Mouse (Mus musculus): Measurements from ENCODE around the gene Hist1h2aa. TPM values are rescaled to one million over a fixed set of nuclear protein-coding genes. Genes with fewer than 3 reads are reported as not detected.

The Hist1h2aa gene
- polyA plus RNA-seq, 1 experiment from 2014 or later, result not detected

DNA sequence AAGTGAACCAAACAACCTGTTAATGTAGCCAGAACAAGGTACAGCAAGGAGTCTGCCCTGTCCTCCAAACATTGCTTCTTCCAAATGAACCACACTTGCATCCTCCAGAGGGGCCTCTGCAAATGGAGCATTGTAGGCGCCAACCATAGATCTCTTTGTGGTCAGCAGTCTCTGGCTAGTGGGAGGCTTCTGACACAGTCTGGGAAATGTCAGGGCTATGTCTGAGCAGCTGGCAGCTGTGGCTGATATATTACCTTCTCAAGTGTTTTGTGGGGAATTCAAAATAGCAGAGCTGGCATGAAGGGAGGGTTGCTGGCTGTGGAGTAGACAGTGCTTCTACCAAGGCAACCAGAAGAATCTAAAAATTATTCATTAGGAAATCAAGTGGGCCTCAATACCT is 18.1 kb upstream of the Hist1h2aa start:
- H3K4me1 ChIP-seq (ENCODE audit: insufficient read depth, low read depth, low read length), result no peaks in the 10 kb centered on the region
- no peaks in the 10 kb centered on the region for H3K27me3 ChIP-seq (replicated peaks; ENCODE audit: insufficient read depth, low read length)
- DNase-seq (ENCODE audit: low spot score) (no peak), ATAC-seq (no peak)
- no peak overlapping the region for H3K4me2 ChIP-seq (replicated peaks; ENCODE audit: low read depth, low read length)
- H3K4me3 ChIP-seq (ENCODE audit: low read depth, low read length), result no peak overlapping the region
- H3K9me3 ChIP-seq (ENCODE audit: low read length), result no peaks in the 10 kb centered on the region
- TF ChIP-seq EP300 (IDR thresholded peaks at IDR 0.05) (no peak), CTCF (IDR thresholded peaks at IDR 0.05) (no peak)
- H3K36me3 ChIP-seq (ENCODE audit: insufficient read depth, low read length), result no peaks in the 10 kb centered on the region
- 93% methylated on average over 1 of the region's 1 CpGs for WGBS
- no peak overlapping the region for H3K27ac ChIP-seq (ENCODE audit: low read length)
- no peak overlapping the region for H3K9ac ChIP-seq (replicated peaks; ENCODE audit: low read depth)

- no peaks in the 10 kb centered on the region for H3K27me3 ChIP-seq (replicated peaks; ENCODE audit: insufficient read depth, low read length)
- H3K36me3 ChIP-seq (ENCODE audit: insufficient read depth, low read length), result no peaks in the 10 kb centered on the region
- TF ChIP-seq EP300 (IDR thresholded peaks at IDR 0.05) (no peak), CTCF (IDR thresholded peaks at IDR 0.05) (no peak)
- no peak overlapping the region for H3K4me3 ChIP-seq (ENCODE audit: low read depth, low read length)
- H3K9ac ChIP-seq (replicated peaks; ENCODE audit: low read depth), result no peak overlapping the region
- H3K4me1 ChIP-seq (ENCODE audit: insufficient read depth, low read depth, low read length), result no peaks in the 10 kb centered on the region
- H3K9me3 ChIP-seq (ENCODE audit: low read length), result no peaks in the 10 kb centered on the region
- no peak overlapping the region for H3K27ac ChIP-seq (ENCODE audit: low read length)
- ATAC-seq, result no peak
- 35% methylated on average over 4 of the region's 4 CpGs for WGBS
- H3K4me2 ChIP-seq (replicated peaks; ENCODE audit: low read depth, low read length), result no peak overlapping the region
- peak; percentile 4 for DNase-seq (ENCODE audit: low spot score)
Observed at GRCm38 (mm10) chr13:23917674-23918073, 16.6 kb upstream of the Hist1h2aa start.

DNA sequence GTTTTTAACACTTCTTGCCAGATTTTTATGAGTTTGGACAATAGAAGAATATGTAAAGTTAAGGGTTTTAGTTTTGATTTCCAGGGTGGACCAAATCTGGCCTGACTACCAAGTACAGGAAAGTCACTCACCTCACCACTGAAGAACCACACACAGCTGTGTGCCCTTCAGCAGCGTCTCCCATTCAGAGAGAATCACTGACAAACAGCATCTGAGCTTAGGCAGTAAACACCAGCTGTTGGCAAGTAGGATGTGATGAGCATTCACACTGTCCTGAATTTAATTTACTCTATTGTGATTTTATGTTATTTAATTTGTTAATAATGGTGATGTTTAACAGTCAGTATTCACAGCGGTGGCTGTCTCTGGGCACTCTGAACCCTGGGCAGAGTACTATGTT is 8.5 kb upstream of the Hist1h2aa start:
- DNase-seq (ENCODE audit: low spot score), result no peak
- 79% methylated on average over 2 of the region's 2 CpGs for WGBS
- no peak overlapping the region for H3K9ac ChIP-seq (replicated peaks; ENCODE audit: low read depth)
- no peak for ATAC-seq
- H3K9me3 ChIP-seq (ENCODE audit: low read length), result no peaks in the 10 kb centered on the region
- TF ChIP-seq CTCF (IDR thresholded peaks at IDR 0.05) (no peak), EP300 (IDR thresholded peaks at IDR 0.05) (no peak)
- H3K36me3 ChIP-seq (ENCODE audit: insufficient read depth, low read length), result no peaks in the 10 kb centered on the region
- H3K4me2 ChIP-seq (replicated peaks; ENCODE audit: low read depth, low read length), result no peak overlapping the region
- H3K27me3 ChIP-seq (replicated peaks; ENCODE audit: insufficient read depth, low read length), result no peaks in the 10 kb centered on the region
- H3K4me1 ChIP-seq (ENCODE audit: insufficient read depth, low read depth, low read length), result no peaks in the 10 kb centered on the region; the same call in 1 of the 2 replicates
- no peak overlapping the region for H3K4me3 ChIP-seq (ENCODE audit: low read depth, low read length)
- no peak overlapping the region for H3K27ac ChIP-seq (ENCODE audit: low read length)

- no peak overlapping the region for H3K4me3 ChIP-seq (ENCODE audit: low read depth, low read length)
- TF ChIP-seq CTCF (IDR thresholded peaks at IDR 0.05), result peak; percentile 25
- peak; percentile 72 for TF ChIP-seq EP300 (IDR thresholded peaks at IDR 0.05)
Observed at GRCm38 (mm10) chr13:23928637-23929036, 5.6 kb upstream of the Hist1h2aa start.

DNA sequence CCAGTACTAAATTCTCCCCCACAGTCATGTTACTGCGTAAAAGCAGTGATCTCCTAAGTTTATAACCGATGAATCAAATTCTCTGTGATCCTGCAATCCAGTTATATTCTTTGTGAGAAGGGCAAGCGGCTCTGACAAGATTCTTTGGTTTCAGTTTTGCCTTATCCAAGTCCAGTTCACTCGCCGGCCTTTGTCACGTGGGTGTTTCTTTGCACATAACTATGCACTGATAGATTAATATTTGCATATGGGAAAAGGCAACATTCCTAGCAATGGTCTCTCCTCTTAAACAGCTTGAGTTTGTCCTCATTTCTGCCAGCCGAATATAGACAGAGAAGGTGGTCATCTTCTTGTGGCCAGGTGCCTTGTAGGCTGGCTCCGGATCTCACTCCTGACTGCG is 3.8 kb upstream of the Hist1h2aa start:
- H3K27ac ChIP-seq (ENCODE audit: low read length), result no peak overlapping the region
- TF ChIP-seq EP300 (IDR thresholded peaks at IDR 0.05) (no peak), CTCF (IDR thresholded peaks at IDR 0.05) (no peak)
- H3K9ac ChIP-seq (replicated peaks; ENCODE audit: low read depth), result no peak overlapping the region
- no peak overlapping the region for H3K4me3 ChIP-seq (ENCODE audit: low read depth, low read length)
- no peaks in the 10 kb centered on the region for H3K9me3 ChIP-seq (ENCODE audit: low read length)
- DNase-seq (ENCODE audit: low spot score), result no peak
- ATAC-seq, result no peak
- WGBS, result 68% methylated on average over 9 of the region's 9 CpGs
- H3K27me3 ChIP-seq (replicated peaks; ENCODE audit: insufficient read depth, low read length), result no peaks in the 10 kb centered on the region
- H3K4me2 ChIP-seq (replicated peaks; ENCODE audit: low read depth, low read length), result peak overlapping the region; percentile 19; the same call in 1 of the 2 replicates
- no peaks in the 10 kb centered on the region for H3K36me3 ChIP-seq (ENCODE audit: insufficient read depth, low read length)
- no peaks in the 10 kb centered on the region; the same call in 1 of the 2 replicates for H3K4me1 ChIP-seq (ENCODE audit: insufficient read depth, low read depth, low read length)

More at GRCm38 (mm10) chr13:23928637-23929036, 5.6 kb upstream of the Hist1h2aa start:
- Histone ChIP-seq H3K9ac (replicated peaks; ENCODE audit: low read depth) (no peak overlapping the region), H3K36me3 (ENCODE audit: insufficient read depth, low read length) (no peaks in the 10 kb centered on the region), H3K4me1 (ENCODE audit: insufficient read depth, low read depth, low read length) (no peaks in the 10 kb centered on the region; the same call in 1 of the 2 replicates), H3K9me3 (ENCODE audit: low read length) (no peaks in the 10 kb centered on the region), H3K4me2 (replicated peaks; ENCODE audit: low read depth, low read length) (peak overlapping the region; percentile 33), H3K27me3 (replicated peaks; ENCODE audit: insufficient read depth, low read length) (no peaks in the 10 kb centered on the region), H3K27ac (ENCODE audit: low read length) (peak overlapping the region; percentile 20; the same call in 1 of the 2 replicates)
- DNase-seq (ENCODE audit: low spot score) (peak; percentile 79), ATAC-seq (peak; percentile 95)
- WGBS, result 23% methylated on average over 3 of the region's 3 CpGs

- Histone ChIP-seq H3K9ac (replicated peaks; ENCODE audit: low read depth) (no peak overlapping the region), H3K36me3 (ENCODE audit: insufficient read depth, low read length) (no peaks in the 10 kb centered on the region), H3K4me2 (replicated peaks; ENCODE audit: low read depth, low read length) (peak overlapping the region; percentile 19; the same call in 1 of the 2 replicates), H3K27me3 (replicated peaks; ENCODE audit: insufficient read depth, low read length) (no peaks in the 10 kb centered on the region), H3K27ac (ENCODE audit: low read length) (no peak overlapping the region), H3K9me3 (ENCODE audit: low read length) (no peaks in the 10 kb centered on the region), H3K4me3 (ENCODE audit: low read depth, low read length) (no peak overlapping the region), H3K4me1 (ENCODE audit: insufficient read depth, low read depth, low read length) (no peaks in the 10 kb centered on the region; the same call in 1 of the 2 replicates)
- DNase-seq (ENCODE audit: low spot score) (peak; percentile 36), ATAC-seq (peak; percentile 61)
- WGBS, result 63% methylated on average over 11 of the region's 11 CpGs
- TF ChIP-seq EP300 (IDR thresholded peaks at IDR 0.05) (no peak), CTCF (IDR thresholded peaks at IDR 0.05) (0 out of 2 replicates have a peak, but pooled peaks have one; percentile 1)
Observed at GRCm38 (mm10) chr13:23930904-23931303, 3.4 kb upstream of the Hist1h2aa start.
